ENCODE assay signal across 41 mouse cellular contexts in the genomic region with DNA sequence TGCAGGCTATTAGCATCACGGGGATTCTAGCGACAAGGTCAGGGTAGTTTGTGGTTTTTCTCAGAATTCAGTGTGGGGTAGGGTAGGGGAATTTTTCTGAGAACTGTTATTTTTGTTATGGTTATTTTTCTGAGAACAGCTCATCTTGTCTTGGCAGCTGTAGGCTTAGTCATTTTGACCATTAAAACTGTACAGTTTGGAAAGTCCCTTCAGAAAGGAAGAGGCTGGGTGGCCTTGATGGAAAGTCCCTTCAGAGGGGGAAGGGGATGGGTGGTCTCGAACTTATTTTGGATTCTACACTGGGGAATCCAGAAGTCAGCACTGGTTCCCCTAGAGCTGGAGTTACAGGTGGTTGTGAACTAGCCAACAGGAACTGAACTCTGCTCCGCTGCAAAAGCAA. TPM values are rescaled to one million over a fixed set of nuclear protein-coding genes. Genes with fewer than 3 reads are reported as not detected.
"Had no signal": no experiment of that assay in that cellular context is flagged by ENCODE, and none has a peak within 500 bp of the region (broad histone marks: within the 10 kb centered on the region; RNA-seq: fewer than 3 reads in every experiment).

No protein-coding gene starts in this region.

- H3K27ac ChIP-seq: heart, embryonic 13.5 days; heart, embryonic 15.5 days; hindbrain, embryonic 13.5 days; kidney, embryonic 15.5 days; kidney, postnatal 0 days; limb, embryonic 13.5 days; limb, embryonic 15.5 days; liver, embryonic 12.5 days; liver, embryonic 14.5 days had no signal

- H3K4me1 ChIP-seq: hindbrain, embryonic 13.5 days; liver, embryonic 12.5 days had no signal

- H3K27me3 ChIP-seq: heart, embryonic 13.5 days; heart, embryonic 15.5 days; hindbrain, embryonic 13.5 days; kidney, embryonic 15.5 days; limb, embryonic 13.5 days; limb, embryonic 15.5 days had no signal

- H3K4me3 ChIP-seq: heart, embryonic 13.5 days; heart, embryonic 15.5 days; hindbrain, embryonic 13.5 days; kidney, embryonic 15.5 days; limb, embryonic 13.5 days; limb, embryonic 15.5 days; liver, embryonic 12.5 days had no signal

- H3K9ac ChIP-seq: heart, embryonic 13.5 days; heart, embryonic 15.5 days; hindbrain, embryonic 13.5 days; kidney, embryonic 15.5 days; limb, embryonic 13.5 days; limb, embryonic 15.5 days; liver, embryonic 12.5 days; liver, embryonic 14.5 days had no signal

- DNase-seq: gastrocnemius, postnatal 14 days; gastrocnemius, postnatal 36 days; heart, adult 18-20 months; heart, postnatal 14 days; heart, postnatal 36 days; kidney, adult 11 months; kidney, adult 2 months; kidney, adult 9 months; kidney, postnatal 14 days; kidney, postnatal 36 days; layer of hippocampus, adult 9-11 months; layer of hippocampus, postnatal 36 days; left cerebral cortex, postnatal 4 days had no signal

- H3K4me2 ChIP-seq: heart, embryonic 11.5 days; heart, embryonic 13.5 days; heart, embryonic 15.5 days; hindbrain, embryonic 13.5 days; kidney, embryonic 15.5 days; limb, embryonic 13.5 days; limb, embryonic 15.5 days; liver, embryonic 12.5 days had no signal

- H3K9me3 ChIP-seq: heart, embryonic 15.5 days; hindbrain, embryonic 13.5 days; kidney, embryonic 15.5 days; limb, embryonic 13.5 days; limb, embryonic 15.5 days; liver, embryonic 12.5 days had no signal

- ATAC-seq: hindbrain, embryonic 16.5 days; intestine, embryonic 16.5 days; liver, embryonic 12.5 days had no signal

- H3K36me3 ChIP-seq: heart, embryonic 13.5 days; heart, embryonic 15.5 days; hindbrain, embryonic 13.5 days; kidney, embryonic 15.5 days; limb, embryonic 13.5 days; limb, embryonic 15.5 days; liver, embryonic 12.5 days had no signal

RNA-seq across cellular contexts. Expression of gene Gstt4, which starts 2.2 kb away (rescaled TPM):
- total RNA-seq: gastrocnemius, adult 18-20 months; gastrocnemius, adult 8-10 months; gastrocnemius, postnatal 14 days; gastrocnemius, postnatal 36 days; heart, adult 18-20 months; heart, postnatal 14 days; heart, postnatal 36 days; hematopoietic stem cell, adult 5-6 weeks; layer of hippocampus, adult 18-20 months; layer of hippocampus, postnatal 14 days; layer of hippocampus, postnatal 36 days; left cerebral cortex, adult 18-20 months; left cerebral cortex, adult 8-10 months; left cerebral cortex, postnatal 10 days; left cerebral cortex, postnatal 25 days; left cerebral cortex, postnatal 4 days had no signal
- polyA plus RNA-seq: heart, embryonic 11.5 days; heart, embryonic 13.5 days; heart, embryonic 15.5 days; heart, postnatal 0 days; hindbrain, embryonic 11.5 days; hindbrain, embryonic 13.5 days; hindbrain, embryonic 16.5 days; intestine, embryonic 14.5 days; intestine, embryonic 16.5 days; kidney, embryonic 15.5 days; kidney, postnatal 0 days; large intestine, adult 2 months; limb, embryonic 11.5 days; limb, embryonic 13.5 days; limb, embryonic 15.5 days; liver, adult 2 months; liver, embryonic 12.5 days; liver, embryonic 16.5 days had no signal
